Mouse (Mus musculus) layer of hippocampus, adult 2 months (tissue): ENCODE measurements around the gene Tmem269. TPM values are rescaled to one million over a fixed set of nuclear protein-coding genes. Genes with fewer than 3 reads are reported as not detected.
A peak's percentile ranks its signal among the peaks of the same experiment; 100 is the strongest.

ENCODE experiments used
- DNase-seq, 2 experiments: peaks; one replicate each; pipeline ENCODE4 v3.0.0; 2022; ENCODE audit warnings: low spot score in 2 of 2
- H3K27ac ChIP-seq: fragments of 200-600 bp; 2 replicates; pipeline ENCODE4 v1.8.1; 2022
- H3K4me3 ChIP-seq: fragments of 200-600 bp; 2 replicates; pipeline ENCODE4 v1.8.1; 2022; ENCODE audit warnings: mild to moderate bottlenecking
- CTCF ChIP-seq: fragments of 200-600 bp; conservative IDR thresholded peaks from 2 replicates; pipeline ENCODE4 v1.8.1; 2022; ENCODE audit warnings: antibody characterized with exemption, mild to moderate bottlenecking, moderate library complexity
- total RNA-seq, 2 experiments: library from RNA; stranded (reverse); gene quantifications; 2 replicates each; pipeline ENCODE4 v1.2.3; 2021

Tmem269 gene
- total RNA-seq, 2 experiments from 2014 or later: 0.77 to 0.93 TPM

DNA sequence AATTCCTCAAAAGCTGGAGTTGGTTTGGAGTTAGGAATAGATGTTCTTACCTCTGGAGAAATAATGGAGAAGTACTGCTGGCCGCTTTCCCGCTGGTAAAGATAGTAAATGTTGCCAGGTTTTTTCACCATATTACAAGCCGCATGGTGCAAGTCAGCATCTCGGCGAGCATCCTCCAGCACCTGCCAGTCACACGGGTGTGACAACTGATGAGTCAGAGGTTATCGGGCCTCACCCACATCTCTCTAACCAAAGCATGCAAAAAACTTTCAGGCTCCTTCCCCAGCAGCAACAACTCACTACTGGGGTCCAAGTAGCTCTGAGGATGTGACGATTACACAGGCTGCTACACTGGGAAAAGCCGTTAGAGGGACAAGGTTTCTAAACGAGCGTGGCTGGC lies 8.7 kb upstream of the Tmem269 start:
- TF ChIP-seq CTCF: no peak

GRCm38 (mm10) chr4:119225719-119226118 lies 7.7 kb upstream of the Tmem269 start:
- Histone ChIP-seq H3K4me3 (no peak overlapping the region), H3K27ac (no peak overlapping the region)
- DNase-seq: no peak
- TF ChIP-seq CTCF: no peak

More for the DNA sequence above, 8.7 kb upstream of the Tmem269 start:
- Histone ChIP-seq H3K27ac (no peak overlapping the region), H3K4me3 (no peak overlapping the region)
- no peak for DNase-seq

- no peak overlapping the region for H3K27ac ChIP-seq
- no peak overlapping the region for H3K4me3 ChIP-seq
- DNase-seq: no peak
- TF ChIP-seq CTCF: no peak
Observed at GRCm38 (mm10) chr4:119224534-119224933, 6.5 kb upstream of the Tmem269 start.

DNA sequence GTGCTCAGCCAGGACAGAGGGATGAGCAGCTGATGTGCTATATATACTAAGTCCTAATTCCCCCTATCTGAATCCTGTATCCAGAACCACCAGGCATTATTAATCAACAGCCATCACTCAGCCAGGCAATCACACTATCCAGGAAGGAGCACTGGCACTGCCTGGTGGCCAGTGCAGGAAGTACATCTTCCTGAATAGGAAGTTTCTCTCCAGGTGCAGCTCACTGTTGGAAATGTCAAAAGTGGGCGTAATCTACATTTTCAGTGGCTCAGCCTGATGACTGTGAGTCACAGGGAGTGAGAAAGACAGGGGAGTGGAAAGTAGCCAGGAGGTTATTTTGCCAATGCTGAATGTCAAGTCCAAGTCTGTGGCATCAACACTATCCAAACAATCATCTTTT lies 5.7 kb upstream of the Tmem269 start:
- Histone ChIP-seq H3K27ac (no peak overlapping the region), H3K4me3 (no peak overlapping the region)
- DNase-seq: peak; percentile 46 to 58
- TF ChIP-seq CTCF: peak; percentile 90

DNA sequence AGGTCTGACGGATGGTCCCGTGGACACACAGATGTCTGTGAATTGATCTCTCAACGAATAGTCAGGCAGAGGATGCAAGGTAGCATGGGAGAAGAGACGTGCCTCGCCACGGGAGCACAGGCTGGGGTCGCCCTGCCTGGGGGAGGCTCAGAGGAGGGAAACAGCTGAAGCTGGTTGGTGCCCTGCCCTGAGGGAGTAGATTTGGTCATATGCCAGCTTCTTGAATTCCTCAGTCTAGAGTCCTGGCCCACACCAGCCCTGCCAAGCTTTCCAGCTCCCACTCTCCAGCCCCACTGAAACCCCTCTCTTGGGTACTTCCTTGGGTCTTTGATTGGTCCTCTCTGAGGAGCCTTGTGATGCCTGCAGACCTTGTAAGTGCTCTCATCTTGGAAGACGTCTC lies 1.4 kb downstream of the Tmem269 start:
- Histone ChIP-seq H3K4me3 (no peak overlapping the region), H3K27ac (no peak overlapping the region)
- TF ChIP-seq CTCF: no peak
- DNase-seq: no peak

GRCm38 (mm10) chr4:119204672-119205071 lies 13.3 kb downstream of the Tmem269 start:
- peak; percentile 28 to 48 for DNase-seq
- peak; percentile 91 for TF ChIP-seq CTCF

GRCm38 (mm10) chr4:119198105-119198504 lies 19.9 kb downstream of the Tmem269 start:
- TF ChIP-seq CTCF: no peak
- DNase-seq: no peak
- Histone ChIP-seq H3K4me3 (no peak overlapping the region), H3K27ac (no peak overlapping the region)

More at GRCm38 (mm10) chr4:119204672-119205071, 13.3 kb downstream of the Tmem269 start:
- Histone ChIP-seq H3K27ac (no peak overlapping the region), H3K4me3 (no peak overlapping the region; the same call in 1 of the 2 replicates)

- Histone ChIP-seq H3K27ac (peak overlapping the region; percentile 68; the same call in 1 of the 2 replicates), H3K4me3 (peak overlapping the region; percentile 84)
- no peak for DNase-seq
- no peak for TF ChIP-seq CTCF
Observed at GRCm38 (mm10) chr4:119195582-119196320, 22.3 kb downstream of the Tmem269 start.

DNA sequence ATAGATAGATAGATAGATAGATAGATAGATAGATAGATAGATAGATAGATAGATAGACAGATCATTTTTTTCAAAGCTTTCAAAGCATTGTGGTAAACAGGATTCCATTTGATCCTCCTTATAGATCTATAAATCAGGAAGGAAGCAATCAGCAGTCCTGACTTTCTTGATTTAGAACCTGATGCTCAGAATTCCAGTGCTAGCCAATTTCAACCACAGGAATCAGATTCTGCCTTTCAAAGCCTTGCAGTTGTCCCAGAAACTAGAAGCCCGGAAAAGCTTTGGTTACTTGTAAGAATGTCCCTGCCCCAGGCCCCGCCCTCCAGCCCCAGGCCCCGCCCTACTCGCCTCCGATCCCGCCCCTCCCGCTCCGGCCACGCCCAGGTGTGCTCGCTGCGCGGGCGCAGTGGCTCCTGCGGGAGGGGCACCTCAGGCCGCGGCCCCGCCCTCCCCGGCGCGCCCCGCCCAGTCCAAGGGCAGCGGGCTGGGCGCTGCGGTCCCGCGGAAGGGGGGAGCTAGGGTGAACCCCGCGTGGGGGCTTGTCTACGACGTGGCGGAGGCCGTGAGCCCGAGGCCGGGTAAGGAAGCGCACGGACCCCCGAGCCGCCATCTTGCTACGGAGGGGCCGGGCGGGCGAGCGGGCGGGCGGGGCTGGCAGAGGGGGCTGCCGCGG lies 23.0 kb downstream of the Tmem269 start, which contains the start of gene Svbp:
Svbp (plus strand) TSS at position 398 of the 673 bp plus-strand sequence.
- Histone ChIP-seq H3K27ac (peak within 1 kb of the TSS; percentile 68; the same call in 1 of the 2 replicates), H3K4me3 (peak within 1 kb of the TSS; percentile 84)
- DNase-seq: peak; percentile 84 to 87
- TF ChIP-seq CTCF: no peak

GRCm38 (mm10) chr4:119192757-119193156 lies 25.3 kb downstream of the Tmem269 start:
- no peak for TF ChIP-seq CTCF
- DNase-seq: no peak

GRCm38 (mm10) chr4:119191273-119191672 lies 26.7 kb downstream of the Tmem269 start:
- no peak for DNase-seq
- Histone ChIP-seq H3K27ac (no peak overlapping the region), H3K4me3 (no peak overlapping the region)
- TF ChIP-seq CTCF: no peak

More at GRCm38 (mm10) chr4:119192757-119193156, 25.3 kb downstream of the Tmem269 start:
- Histone ChIP-seq H3K27ac (no peak overlapping the region), H3K4me3 (no peak overlapping the region)

- TF ChIP-seq CTCF: no peak
- DNase-seq: no peak
- Histone ChIP-seq H3K27ac (no peak overlapping the region), H3K4me3 (no peak overlapping the region)
Observed at GRCm38 (mm10) chr4:119190618-119191017, 27.4 kb downstream of the Tmem269 start.

DNA sequence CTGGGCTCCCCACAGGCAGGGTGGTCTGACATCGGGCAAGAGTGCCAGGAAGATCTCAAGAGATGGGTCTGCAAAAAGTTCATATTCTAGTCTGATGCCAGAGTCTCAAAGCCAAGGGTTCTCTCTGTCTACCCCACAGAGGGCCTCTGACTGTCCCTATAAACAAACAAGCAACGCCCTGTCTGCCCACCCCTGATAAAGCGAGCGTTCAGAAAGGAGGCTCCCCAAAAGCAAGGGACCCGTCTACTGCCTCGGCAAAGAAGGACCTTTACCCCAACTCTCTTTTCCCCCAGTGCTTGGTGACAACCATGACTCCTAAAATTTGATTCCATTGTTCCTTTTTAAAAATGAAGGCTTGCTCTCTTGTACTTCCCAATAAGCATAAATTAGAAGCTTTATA lies 28.2 kb downstream of the Tmem269 start, which contains the start of gene Ermap:
Ermap (minus strand) TSS at position 148 of the 400 bp plus-strand sequence.
- no peak within 1 kb of the TSS for H3K27ac ChIP-seq
- H3K4me3 ChIP-seq: no peak within 1 kb of the TSS
- no peak for TF ChIP-seq CTCF
- no peak for DNase-seq

GRCm38 (mm10) chr4:119189392-119189791 lies 28.6 kb downstream of the Tmem269 start:
- Histone ChIP-seq H3K27ac (no peak overlapping the region), H3K4me3 (no peak overlapping the region)
- DNase-seq: no peak
- TF ChIP-seq CTCF: no peak
